Mouse (Mus musculus) liver, postnatal 0 days (tissue): ENCODE results near the gene Rrm2. TPM values are rescaled to one million over a fixed set of nuclear protein-coding genes. Genes with fewer than 3 reads are reported as not detected.

Experiments used
- ATAC-seq: fragments of 200-750 bp; cut with Nextera tagmentation; 2 replicates; pipeline ENCODE4 v1.8.0; 2017; ENCODE audit warnings: mild to moderate bottlenecking, moderate library complexity
- DNase-seq: peaks from one replicate; pipeline ENCODE4 v3.0.0-alpha.2; 2016
- H3K27ac ChIP-seq: fragments of 300-500 bp; sonication (generic); 2 replicates; pipeline ENCODE4 v1.5.1; 2014; ENCODE audit warnings: antibody characterized with exemption, moderate library complexity, mild to moderate bottlenecking, low read depth
- H3K27me3 ChIP-seq: fragments of 300-500 bp; sonication (generic); 2 replicates; pipeline ENCODE4 v1.6.1; 2014; ENCODE audit warnings: low read length, control low read depth, mixed read lengths; ENCODE audit not compliant: insufficient read depth
- H3K36me3 ChIP-seq: fragments of 300-500 bp; sonication (generic); replicated peaks from 2 replicates; pipeline ENCODE4 v1.6.1; 2014; ENCODE audit warnings: mild to moderate bottlenecking, control low read depth, low read length, moderate library complexity, mixed read lengths; ENCODE audit not compliant: insufficient read depth
- H3K4me1 ChIP-seq: fragments of 300-500 bp; sonication (generic); 2 replicates; pipeline ENCODE4 v1.6.1; 2014; ENCODE audit warnings: antibody characterized with exemption, mild to moderate bottlenecking, control low read depth; ENCODE audit not compliant: insufficient read depth
- H3K4me2 ChIP-seq: fragments of 300-500 bp; sonication (generic); 2 replicates; pipeline ENCODE4 v1.6.1; 2014; ENCODE audit warnings: low read depth, mild to moderate bottlenecking, low read length, moderate library complexity, mixed read lengths
- H3K4me3 ChIP-seq: fragments of 300-500 bp; sonication (generic); 2 replicates; pipeline ENCODE4 v1.5.1; 2014; ENCODE audit warnings: low read depth, low read length
- H3K9ac ChIP-seq: fragments of 300-500 bp; sonication (generic); replicated peaks from 2 replicates; pipeline ENCODE4 v1.6.1; 2014; ENCODE audit warnings: mild to moderate bottlenecking, moderate library complexity
- H3K9me3 ChIP-seq: fragments of 300-500 bp; sonication (generic); 2 replicates; pipeline ENCODE4 v1.6.1; 2016; ENCODE audit warnings: mild to moderate bottlenecking, control low read depth, low read length, mixed read lengths
- CTCF ChIP-seq: sonication (generic); IDR thresholded peaks from 2 replicates; pipeline ENCODE4 v1.5.1; 2016; ENCODE audit warnings: antibody characterized with exemption, low read depth
- EP300 ChIP-seq: IDR thresholded peaks from 2 replicates; pipeline ENCODE4 v1.6.1; 2016; ENCODE audit warnings: antibody characterized with exemption, low read depth, mild to moderate bottlenecking
- WGBS: fragments of 180-500 bp; shearing (Covaris S2); extraction: QIAGEN DNeasy Blood & Tissue Kit; methylation state at CpG from one replicate; pipeline ENCODE4 v1.1.7; 2014; ENCODE audit not compliant: insufficient replicate concordance; 5-methylcytosine and 5-hydroxymethylcytosine counted together
- polyA plus RNA-seq: library from polyadenylated mRNA; unstranded; fragments of >200 nt; fragmentation: Nextera tagmentation; extraction: Ambion mirVana; gene quantifications from 2 replicates; pipeline ENCODE4 v1.2.1, GENCODE M21; 2015

Gene Rrm2
- polyA plus RNA-seq = 235 and 276 TPM in 2 replicates

- H3K9ac ChIP-seq = peak within 1 kb of the TSS; percentile 91
- TF ChIP-seq CTCF (peak; percentile 91), EP300 (no peak)
- H3K9me3 ChIP-seq = no peaks in the 10 kb centered on the region
- no peaks in the 10 kb centered on the region for H3K27me3 ChIP-seq
- peak within 1 kb of the TSS; percentile 80 for H3K27ac ChIP-seq
- H3K4me2 ChIP-seq = peak within 1 kb of the TSS; percentile 94
- peaks cover 30% of the 10 kb centered on the region for H3K36me3 ChIP-seq
- under 1% methylated on average over 83 of the region's 83 CpGs for WGBS
- H3K4me1 ChIP-seq = peaks cover 42% of the 10 kb centered on the region
- ATAC-seq (peak; percentile 86), DNase-seq (peak; percentile 98)
- H3K4me3 ChIP-seq = peak within 1 kb of the TSS; percentile 98
Measured at GRCm38 (mm10) chr12:24707954-24708823, at the start of gene Rrm2. Gene Rrm2 (plus strand): TSS chr12:24708241.

- Histone ChIP-seq H3K4me2 (no peak overlapping the region), H3K27me3 (no peaks in the 10 kb centered on the region), H3K4me3 (no peak overlapping the region), H3K4me1 (peaks cover 46% of the 10 kb centered on the region), H3K9me3 (no peaks in the 10 kb centered on the region), H3K36me3 (peaks cover 71% of the 10 kb centered on the region), H3K27ac (no peak overlapping the region), H3K9ac (no peak overlapping the region)
- ATAC-seq = peak; percentile 21
- 68% methylated on average over 4 of the region's 4 CpGs for WGBS
- no peak for TF ChIP-seq CTCF
- TF ChIP-seq EP300 = no peak
- DNase-seq = no peak
Measured at GRCm38 (mm10) chr12:24658998-24659397, 49.0 kb upstream of the Rrm2 start.

GRCm38 (mm10) chr12:24659923-24660322 is 48.1 kb upstream of the Rrm2 start:
- DNase-seq (no peak), ATAC-seq (no peak)
- Histone ChIP-seq H3K27ac (no peak overlapping the region), H3K9me3 (no peaks in the 10 kb centered on the region), H3K27me3 (no peaks in the 10 kb centered on the region), H3K36me3 (peaks cover 62% of the 10 kb centered on the region), H3K9ac (no peak overlapping the region), H3K4me1 (peaks cover 46% of the 10 kb centered on the region), H3K4me3 (no peak overlapping the region), H3K4me2 (no peak overlapping the region)
- 88% methylated on average over 9 of the region's 9 CpGs for WGBS
- no peak for TF ChIP-seq EP300
- TF ChIP-seq CTCF = no peak

GRCm38 (mm10) chr12:24661100-24661499 is 46.9 kb upstream of the Rrm2 start:
- 0 out of 2 replicates have a peak overlapping the region, but pooled peaks have one; percentile 18 for H3K4me2 ChIP-seq
- H3K9me3 ChIP-seq = no peaks in the 10 kb centered on the region
- DNase-seq = peak; percentile 67
- 45% methylated on average over 4 of the region's 4 CpGs for WGBS
- H3K36me3 ChIP-seq = peaks cover 50% of the 10 kb centered on the region
- H3K27me3 ChIP-seq = no peaks in the 10 kb centered on the region
- no peak overlapping the region for H3K4me3 ChIP-seq
- TF ChIP-seq CTCF = no peak
- TF ChIP-seq EP300 = 0 out of 2 replicates have a peak, but pooled peaks have one; percentile 37
- no peak overlapping the region for H3K9ac ChIP-seq
- ATAC-seq = peak; percentile 88
- peak overlapping the region; percentile 62; the same call in 1 of the 2 replicates for H3K27ac ChIP-seq
- peaks cover 37% of the 10 kb centered on the region for H3K4me1 ChIP-seq

- 86% methylated on average over 5 of the region's 5 CpGs for WGBS
- ATAC-seq = no peak
Measured at GRCm38 (mm10) chr12:24662131-24662530, 45.9 kb upstream of the Rrm2 start.

GRCm38 (mm10) chr12:24680096-24680491 is 27.9 kb upstream of the Rrm2 start:
- no peak for ATAC-seq
- no peaks in the 10 kb centered on the region for H3K9me3 ChIP-seq
- no peaks in the 10 kb centered on the region for H3K36me3 ChIP-seq
- no peak for DNase-seq
- H3K4me1 ChIP-seq = peaks cover 8% of the 10 kb centered on the region
- WGBS = 28% methylated on average over 9 of the region's 9 CpGs
- TF ChIP-seq EP300 = no peak
- no peak for TF ChIP-seq CTCF
- no peak overlapping the region for H3K4me3 ChIP-seq
- no peak overlapping the region for H3K9ac ChIP-seq
- H3K27me3 ChIP-seq = peaks cover 33% of the 10 kb centered on the region
- H3K27ac ChIP-seq = no peak overlapping the region
- H3K4me2 ChIP-seq = peak overlapping the region; percentile 76

More at GRCm38 (mm10) chr12:24662131-24662530, 45.9 kb upstream of the Rrm2 start:
- no peaks in the 10 kb centered on the region for H3K9me3 ChIP-seq
- H3K9ac ChIP-seq = no peak overlapping the region; the same call in 1 of the 2 replicates
- TF ChIP-seq CTCF (no peak), EP300 (no peak)
- no peak overlapping the region for H3K4me3 ChIP-seq
- H3K4me1 ChIP-seq = peaks cover 32% of the 10 kb centered on the region
- no peak for DNase-seq
- no peaks in the 10 kb centered on the region for H3K27me3 ChIP-seq
- 0 out of 2 replicates have a peak overlapping the region, but pooled peaks have one; percentile 62 for H3K27ac ChIP-seq
- peaks cover 41% of the 10 kb centered on the region for H3K36me3 ChIP-seq
- no peak overlapping the region for H3K4me2 ChIP-seq
